Mouse (Mus musculus) heart, adult 2 months (tissue): ENCODE measurements around the gene Srrm2.

ENCODE experiments used
- EP300 ChIP-seq: fragments of 200-500 bp; IDR thresholded peaks from 2 replicates; pipeline ENCODE4 v1.6.1; 2011; ENCODE audit warnings: low read depth, low read length, control low read depth; ENCODE audit not compliant: insufficient read depth
- POLR2A ChIP-seq: fragments of 200-500 bp; IDR thresholded peaks from 2 replicates; pipeline ENCODE4 v1.6.1; 2011; ENCODE audit warnings: mild to moderate bottlenecking, low read depth, low read length, control low read depth; ENCODE audit not compliant: insufficient read depth

DNA sequence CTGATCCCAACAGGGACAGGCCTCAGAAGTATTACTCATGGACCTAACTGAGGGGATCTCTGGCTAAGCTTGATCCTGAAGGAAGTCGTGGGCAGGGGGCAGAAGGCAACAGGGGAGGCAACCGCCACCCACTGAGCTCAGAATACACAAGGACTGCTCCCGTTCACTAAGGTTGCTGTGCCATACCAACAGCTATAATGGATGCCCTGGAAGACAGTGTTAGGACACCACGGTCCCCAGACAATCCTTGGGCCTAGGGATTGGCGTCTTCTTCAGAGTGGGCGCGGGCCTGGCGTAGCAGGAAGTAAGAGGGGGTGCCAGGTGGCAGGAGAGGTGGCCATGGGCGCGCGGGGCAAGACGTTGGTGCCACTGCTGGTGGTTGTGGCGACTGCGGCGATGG, 77.4 kb downstream of the Srrm2 start, which contains the start of gene Prss21:
- TF ChIP-seq EP300 (no peak), POLR2A (no peak)
